Mouse (Mus musculus): ENCODE measurements around the gene Rtn4rl2. TPM values are rescaled to one million over a fixed set of nuclear protein-coding genes. Genes with fewer than 3 reads are reported as not detected.

Gene Rtn4rl2
- polyA plus RNA-seq, 1 experiment: not detected

GRCm38 (mm10) chr2:84859991-84860780 is 26.3 kb downstream of the Rtn4rl2 start:
- H3K27me3 ChIP-seq (ENCODE audit: control insufficient read depth, insufficient read depth, low read length, poor library complexity, severe bottlenecking): no peaks in the 10 kb centered on the region
- H3K36me3 ChIP-seq (ENCODE audit: control insufficient read depth, insufficient read depth, low read length, poor library complexity, severe bottlenecking): peaks cover 7% of the 10 kb centered on the region
- no peak overlapping the region for H3K9ac ChIP-seq (ENCODE audit: low read depth, poor library complexity, severe bottlenecking)
- H3K4me3 ChIP-seq (ENCODE audit: low read depth, low read length): no peak overlapping the region
- TF ChIP-seq CTCF (IDR thresholded peaks at IDR 0.05; ENCODE audit: low read depth, low read length) (no peak), POLR2A (IDR thresholded peaks at IDR 0.05; ENCODE audit: insufficient read depth, low read length) (no peak), EP300 (IDR thresholded peaks at IDR 0.05; ENCODE audit: insufficient read depth, low read depth, low read length) (no peak)
- no peaks in the 10 kb centered on the region for H3K4me1 ChIP-seq (ENCODE audit: control insufficient read depth, insufficient read depth, low read length)
- no peak overlapping the region for H3K27ac ChIP-seq (ENCODE audit: insufficient read depth, low read length)
- H3K9me3 ChIP-seq (replicated peaks; ENCODE audit: control insufficient read depth, insufficient read depth, low read length, poor library complexity, severe bottlenecking): no peaks in the 10 kb centered on the region

DNA sequence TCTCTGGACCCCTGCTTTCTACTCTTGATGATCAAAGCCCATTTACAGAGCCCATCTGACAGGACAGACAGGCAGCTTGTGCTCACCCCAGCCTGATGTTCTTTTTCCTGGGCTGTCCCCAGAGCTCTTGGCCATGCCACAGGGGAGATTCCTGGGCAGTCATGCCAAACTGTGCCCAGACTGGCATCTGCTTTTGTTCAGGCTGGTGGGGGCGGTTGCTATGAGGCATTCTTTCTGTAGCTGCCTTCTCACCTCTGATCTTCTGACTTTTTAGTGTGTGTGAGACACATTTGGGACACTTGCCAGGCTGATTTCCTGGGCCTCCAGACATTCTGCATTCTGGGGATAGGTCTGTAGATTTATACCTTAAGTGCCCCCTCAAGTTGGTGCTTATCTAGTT is 28.0 kb downstream of the Rtn4rl2 start:
- no peaks in the 10 kb centered on the region for H3K9me3 ChIP-seq (replicated peaks; ENCODE audit: control insufficient read depth, insufficient read depth, low read length, poor library complexity, severe bottlenecking)
- no peaks in the 10 kb centered on the region for H3K4me1 ChIP-seq (ENCODE audit: control insufficient read depth, insufficient read depth, low read length)
- no peak overlapping the region for H3K9ac ChIP-seq (ENCODE audit: low read depth, poor library complexity, severe bottlenecking)
- H3K4me3 ChIP-seq (ENCODE audit: low read depth, low read length): no peak overlapping the region
- TF ChIP-seq CTCF (IDR thresholded peaks at IDR 0.05; ENCODE audit: low read depth, low read length) (no peak), POLR2A (IDR thresholded peaks at IDR 0.05; ENCODE audit: insufficient read depth, low read length) (no peak), EP300 (IDR thresholded peaks at IDR 0.05; ENCODE audit: insufficient read depth, low read depth, low read length) (no peak)
- no peak overlapping the region for H3K27ac ChIP-seq (ENCODE audit: insufficient read depth, low read length)
- H3K36me3 ChIP-seq (ENCODE audit: control insufficient read depth, insufficient read depth, low read length, poor library complexity, severe bottlenecking): peaks cover 7% of the 10 kb centered on the region
- no peaks in the 10 kb centered on the region for H3K27me3 ChIP-seq (ENCODE audit: control insufficient read depth, insufficient read depth, low read length, poor library complexity, severe bottlenecking)

- no peak for TF ChIP-seq POLR2A (IDR thresholded peaks at IDR 0.05; ENCODE audit: insufficient read depth, low read length)
- peak; percentile 71 for TF ChIP-seq CTCF (IDR thresholded peaks at IDR 0.05; ENCODE audit: low read depth, low read length)
- no peaks in the 10 kb centered on the region for H3K27me3 ChIP-seq (ENCODE audit: control insufficient read depth, insufficient read depth, low read length, poor library complexity, severe bottlenecking)
- H3K27ac ChIP-seq (ENCODE audit: insufficient read depth, low read length): no peak overlapping the region
- no peak overlapping the region for H3K4me3 ChIP-seq (ENCODE audit: low read depth, low read length)
- no peaks in the 10 kb centered on the region for H3K9me3 ChIP-seq (replicated peaks; ENCODE audit: control insufficient read depth, insufficient read depth, low read length, poor library complexity, severe bottlenecking)
- peaks cover under 1% of the 10 kb centered on the region for H3K4me1 ChIP-seq (ENCODE audit: control insufficient read depth, insufficient read depth, low read length)
- no peak overlapping the region for H3K9ac ChIP-seq (ENCODE audit: low read depth, poor library complexity, severe bottlenecking)
- H3K36me3 ChIP-seq (ENCODE audit: control insufficient read depth, insufficient read depth, low read length, poor library complexity, severe bottlenecking): peaks cover 12% of the 10 kb centered on the region
Observed at GRCm38 (mm10) chr2:84855732-84856131, 30.8 kb downstream of the Rtn4rl2 start.

DNA sequence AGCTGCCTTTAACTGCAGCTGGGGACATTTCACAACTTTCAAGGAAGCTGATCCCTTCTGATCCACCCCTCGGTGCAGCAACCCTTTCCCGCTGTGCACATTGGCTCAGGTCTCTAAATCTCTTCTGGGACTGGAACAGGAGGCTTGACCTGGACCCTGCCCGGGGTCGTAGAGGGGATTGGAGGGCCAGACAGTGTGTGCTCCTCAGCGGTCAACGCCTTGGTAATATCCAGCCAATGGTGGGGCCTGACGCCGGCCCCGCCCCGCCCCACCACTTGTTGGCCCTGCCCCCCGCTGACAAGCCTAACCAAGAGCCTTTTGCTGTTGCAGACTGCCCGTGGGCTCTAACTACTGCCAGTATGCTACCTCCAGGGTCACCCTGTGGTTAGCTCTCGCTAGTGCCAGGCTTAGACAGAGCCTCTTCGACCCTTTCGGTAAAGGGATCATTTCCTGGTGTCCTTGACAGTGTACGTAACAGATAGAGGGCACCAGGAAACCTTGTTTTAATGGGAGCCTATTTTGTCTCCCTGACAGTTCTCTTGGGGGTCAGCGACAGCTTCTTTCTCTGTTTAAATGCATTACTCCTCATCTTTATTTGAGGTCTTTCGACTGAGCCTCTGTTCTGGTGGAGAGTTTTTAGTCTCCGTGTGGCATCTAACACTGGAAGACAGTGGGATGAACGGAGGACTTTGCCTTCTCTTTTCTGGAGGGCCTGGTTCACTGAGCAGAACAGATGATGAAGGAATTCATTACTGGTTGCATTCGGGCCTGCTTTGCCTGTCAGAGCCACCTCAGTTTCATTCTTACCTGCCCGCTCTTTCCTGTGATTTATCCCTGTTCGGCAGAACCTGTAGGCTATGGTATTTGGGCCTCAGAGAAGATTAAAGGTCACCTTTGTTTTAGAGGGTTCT is 35.1 kb downstream of the Rtn4rl2 start:
- no peak for TF ChIP-seq CTCF (IDR thresholded peaks at IDR 0.05; ENCODE audit: low read depth, low read length)
- no peak for TF ChIP-seq EP300 (IDR thresholded peaks at IDR 0.05; ENCODE audit: insufficient read depth, low read depth, low read length)
- no peak for TF ChIP-seq POLR2A (IDR thresholded peaks at IDR 0.05; ENCODE audit: insufficient read depth, low read length)
- no peak overlapping the region for H3K9ac ChIP-seq (ENCODE audit: low read depth, poor library complexity, severe bottlenecking)
- H3K36me3 ChIP-seq (ENCODE audit: control insufficient read depth, insufficient read depth, low read length, poor library complexity, severe bottlenecking): peaks cover 16% of the 10 kb centered on the region; the same call in 1 of the 2 replicates
- H3K27ac ChIP-seq (ENCODE audit: insufficient read depth, low read length): no peak overlapping the region
- H3K4me3 ChIP-seq (ENCODE audit: low read depth, low read length): no peak overlapping the region
- no peaks in the 10 kb centered on the region for H3K9me3 ChIP-seq (replicated peaks; ENCODE audit: control insufficient read depth, insufficient read depth, low read length, poor library complexity, severe bottlenecking)
- peaks cover 2% of the 10 kb centered on the region for H3K4me1 ChIP-seq (ENCODE audit: control insufficient read depth, insufficient read depth, low read length)
- H3K27me3 ChIP-seq (ENCODE audit: control insufficient read depth, insufficient read depth, low read length, poor library complexity, severe bottlenecking): no peaks in the 10 kb centered on the region

GRCm38 (mm10) chr2:84850407-84851129 is 35.9 kb downstream of the Rtn4rl2 start:
- H3K4me3 ChIP-seq (ENCODE audit: low read depth, low read length): no peak overlapping the region
- H3K9me3 ChIP-seq (replicated peaks; ENCODE audit: control insufficient read depth, insufficient read depth, low read length, poor library complexity, severe bottlenecking): no peaks in the 10 kb centered on the region
- no peaks in the 10 kb centered on the region for H3K27me3 ChIP-seq (ENCODE audit: control insufficient read depth, insufficient read depth, low read length, poor library complexity, severe bottlenecking)
- H3K4me1 ChIP-seq (ENCODE audit: control insufficient read depth, insufficient read depth, low read length): peaks cover 2% of the 10 kb centered on the region
- TF ChIP-seq CTCF (IDR thresholded peaks at IDR 0.05; ENCODE audit: low read depth, low read length) (no peak), EP300 (IDR thresholded peaks at IDR 0.05; ENCODE audit: insufficient read depth, low read depth, low read length) (no peak), POLR2A (IDR thresholded peaks at IDR 0.05; ENCODE audit: insufficient read depth, low read length) (no peak)
- H3K27ac ChIP-seq (ENCODE audit: insufficient read depth, low read length): no peak overlapping the region
- H3K9ac ChIP-seq (ENCODE audit: low read depth, poor library complexity, severe bottlenecking): no peak overlapping the region
- peaks cover 16% of the 10 kb centered on the region; the same call in 1 of the 2 replicates for H3K36me3 ChIP-seq (ENCODE audit: control insufficient read depth, insufficient read depth, low read length, poor library complexity, severe bottlenecking)
